Mouse (Mus musculus) heart, postnatal 10 days (tissue): ENCODE data around the gene Otud7a. TPM values are rescaled to one million over a fixed set of nuclear protein-coding genes. Genes with fewer than 3 reads are reported as not detected.
"Not testable (repeated sequence)": the region's sequence is repeated elsewhere in the genome, so short reads cannot be mapped to it uniquely, and the experiment has no call there.

Source experiments
- DNase-seq, 2 experiments: peaks; one replicate each; pipeline ENCODE4 v3.0.0; 2021
- intact Hi-C: fragments of 180-260 bp; cut with DNase I; formaldehyde crosslinking; loops from one replicate; pipeline ENCODE4 v1.15.1; 2025
- total RNA-seq, 2 experiments: library from RNA; stranded (reverse); gene quantifications; 2 replicates each; pipeline ENCODE4 v1.2.3; 2021

Otud7a gene
- total RNA-seq, 2 experiments from 2014 or later, result 0.12 to 0.22 TPM

DNA sequence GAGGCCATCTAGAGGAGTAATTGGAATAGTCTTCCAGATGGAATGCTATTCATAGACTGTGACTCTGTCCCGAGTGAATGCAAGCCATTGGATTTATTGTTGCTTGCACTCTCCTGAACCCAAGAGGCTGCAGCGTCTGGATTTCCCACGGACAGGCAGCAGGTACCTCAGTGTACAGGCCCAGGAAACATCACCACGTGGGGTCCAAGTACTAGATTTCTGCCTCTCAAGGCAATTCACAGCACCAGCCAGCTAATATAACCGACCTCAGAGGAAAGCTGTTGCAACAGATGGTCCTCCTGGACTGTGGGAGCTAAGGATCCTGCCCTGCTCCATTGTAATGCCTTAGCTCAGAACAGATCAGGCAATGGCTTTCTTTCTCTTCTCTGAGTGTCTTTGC, 111.8 kb downstream of the Otud7a start:
- DNase-seq, result no peak
- intact Hi-C loops, result no loop called here

DNA sequence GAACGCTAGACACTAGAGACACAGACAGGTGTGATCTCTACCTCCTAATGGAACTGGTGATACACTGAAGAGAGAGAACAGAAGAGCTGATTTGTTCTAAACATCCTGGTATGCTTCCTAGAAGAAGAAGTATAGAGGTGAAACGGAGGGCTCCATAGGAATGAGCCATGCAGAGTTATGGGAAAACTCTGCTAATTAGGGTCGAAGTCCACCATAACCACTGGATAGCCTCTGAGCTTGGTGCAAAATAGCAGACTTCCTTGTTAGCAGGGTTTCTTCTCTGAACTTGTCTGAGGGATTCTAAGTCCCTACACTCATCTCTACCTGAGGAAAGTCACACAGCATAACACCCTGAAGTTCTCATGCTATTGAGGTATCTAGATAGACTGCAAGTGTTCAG, 114.4 kb downstream of the Otud7a start:
- intact Hi-C loops, result no loop called here
- no peak for DNase-seq

DNA sequence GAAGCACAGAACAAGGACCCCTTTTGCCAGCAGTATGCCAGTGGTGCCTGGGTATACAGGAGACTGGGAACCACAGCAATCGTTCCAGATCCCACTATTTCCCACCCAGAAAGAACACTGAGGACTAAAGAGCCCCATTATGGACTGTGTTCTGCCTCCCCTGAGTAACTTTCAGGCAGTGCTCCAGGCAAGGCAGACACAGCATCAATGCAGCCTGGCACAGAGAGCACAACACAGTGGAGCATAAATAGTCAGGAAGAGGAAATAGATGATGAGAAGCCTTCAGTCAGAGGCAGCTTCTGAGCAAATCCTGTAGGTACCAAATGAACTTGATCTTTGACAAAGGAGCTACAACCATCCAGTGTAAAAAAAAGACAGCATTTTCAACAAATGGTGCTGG, 115.1 kb downstream of the Otud7a start:
- intact Hi-C loops, result no loop called here
- DNase-seq, result no peak

GRCm38 (mm10) chr7:63583310-63583709, 138.8 kb downstream of the Otud7a start:
- intact Hi-C loops, result no loop called here
- DNase-seq, result no peak

DNA sequence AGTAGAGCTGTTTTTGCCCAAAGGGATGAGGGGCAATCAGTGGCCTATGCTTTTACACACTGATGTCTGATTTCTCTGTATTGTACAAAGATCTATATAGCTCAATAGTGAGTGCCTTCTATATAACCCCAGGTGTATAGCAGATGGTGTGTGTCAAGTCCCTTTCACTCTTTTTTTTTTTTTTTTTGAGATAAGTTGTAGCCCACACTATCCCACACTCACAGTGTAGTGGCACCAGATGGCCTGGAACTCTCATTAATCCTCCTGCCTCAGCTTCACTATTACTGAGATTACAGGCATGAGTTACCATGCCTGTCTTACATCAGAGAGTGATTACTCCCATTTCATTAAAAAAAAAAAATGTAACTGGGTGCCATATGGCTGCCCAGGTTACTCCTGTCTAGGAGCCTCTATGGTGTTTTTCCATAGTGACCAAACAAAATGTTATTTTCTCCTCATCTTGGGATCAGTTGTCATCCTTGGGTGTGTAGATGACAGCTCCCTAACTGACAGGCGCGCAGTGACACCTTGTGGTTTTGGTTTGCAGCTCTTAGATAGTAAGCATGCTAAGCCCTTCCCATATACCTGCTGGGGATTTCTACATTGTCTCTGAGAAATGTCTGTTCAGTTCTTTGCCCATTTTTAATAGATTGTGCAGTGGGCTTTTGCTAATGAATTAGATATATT, 141.8 kb downstream of the Otud7a start:
- intact Hi-C loops, result no loop called here
- no peak for DNase-seq

GRCm38 (mm10) chr7:63590305-63590704, 145.8 kb downstream of the Otud7a start:
- intact Hi-C loops, result no loop called here
- no peak for DNase-seq

- intact Hi-C loops, result no loop called here
- DNase-seq, result no peak
These were observed 146.8 kb downstream of the Otud7a start for GRCm38 (mm10) chr7:63591322-63591721.

GRCm38 (mm10) chr7:63592061-63592460, 147.5 kb downstream of the Otud7a start:
- intact Hi-C loops, result no loop called here
- DNase-seq, result no peak

DNA sequence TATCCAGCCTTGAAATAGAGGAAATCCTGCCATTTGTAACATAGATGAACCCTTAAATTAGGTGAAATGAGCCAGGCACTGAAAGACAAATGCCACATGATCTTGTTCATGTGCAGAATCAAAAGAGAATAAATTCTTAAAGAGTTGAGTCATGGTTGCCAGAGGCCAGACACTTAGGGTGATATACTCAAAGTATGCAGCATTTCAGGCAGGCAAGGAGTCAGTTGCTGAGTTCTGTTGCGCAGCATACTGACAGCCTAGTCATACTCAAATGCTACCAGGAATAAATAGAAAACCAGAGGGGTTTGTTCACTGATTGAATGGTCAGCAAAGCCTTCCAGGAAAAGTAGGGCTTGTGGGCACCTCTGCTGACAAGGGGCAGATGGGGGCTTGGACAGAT, 160.3 kb downstream of the Otud7a start:
- no peak for DNase-seq
- intact Hi-C loops, result no loop called here

DNA sequence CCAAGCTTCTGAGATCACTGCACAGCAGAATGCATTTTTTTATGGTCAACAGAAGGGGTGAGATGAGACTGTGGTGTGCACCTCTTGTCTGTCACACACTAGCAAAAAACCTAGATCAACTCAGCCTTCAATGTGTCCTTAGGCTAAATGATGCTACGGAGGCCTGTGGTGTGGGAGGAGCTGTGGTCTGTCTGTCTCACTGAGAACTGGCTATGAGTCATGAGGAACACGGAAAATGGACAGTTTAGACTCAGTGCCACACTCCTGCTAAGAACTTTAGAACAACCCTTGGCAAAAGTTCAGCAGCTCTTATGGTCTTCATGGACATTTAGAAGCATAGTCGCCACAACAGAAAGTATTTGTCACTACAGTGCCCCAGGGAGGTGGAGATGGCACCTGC, 172.5 kb downstream of the Otud7a start:
- no peak for DNase-seq
- intact Hi-C loops, result no loop called here

GRCm38 (mm10) chr7:63620776-63621340, 176.3 kb downstream of the Otud7a start:
- no peak for DNase-seq

GRCm38 (mm10) chr7:63637651-63638050, 193.1 kb downstream of the Otud7a start:
- intact Hi-C loops, result no loop called here

More at GRCm38 (mm10) chr7:63620776-63621340, 176.3 kb downstream of the Otud7a start:
- intact Hi-C loops, result no loop called here

DNA sequence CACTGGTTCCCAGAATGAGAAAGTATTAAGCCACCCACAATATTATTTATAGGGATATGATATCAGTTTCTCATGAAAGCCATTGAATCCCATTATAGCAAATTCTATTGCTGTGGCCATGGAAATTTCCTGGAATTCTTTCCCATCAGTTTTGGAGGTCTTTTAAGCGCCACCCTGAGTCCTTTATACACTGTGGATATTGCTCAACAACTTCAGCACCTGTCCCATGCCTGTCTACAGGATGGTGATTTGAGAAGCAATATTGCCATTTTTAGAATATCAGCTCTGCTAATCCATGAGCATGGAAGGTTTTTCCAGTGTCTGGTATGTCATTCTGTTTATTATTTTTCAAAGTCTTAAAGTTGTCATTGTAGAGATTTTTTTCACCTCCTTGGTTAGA, 199.5 kb downstream of the Otud7a start:
- DNase-seq, result no peak
- intact Hi-C loops, result no loop called here

More at GRCm38 (mm10) chr7:63637651-63638050, 193.1 kb downstream of the Otud7a start:
- DNase-seq, result no peak

- intact Hi-C loops, result no loop called here
- DNase-seq, result no peak
These were observed 202.6 kb downstream of the Otud7a start for GRCm38 (mm10) chr7:63647136-63647535.

- intact Hi-C loops, result no loop called here
- no peak for DNase-seq
These were observed 215.7 kb downstream of the Otud7a start for GRCm38 (mm10) chr7:63660261-63660660.

- intact Hi-C loops, result no loop called here
- no peak for DNase-seq
These were observed 218.2 kb downstream of the Otud7a start for GRCm38 (mm10) chr7:63662757-63663156.

GRCm38 (mm10) chr7:63665496-63665895, 220.9 kb downstream of the Otud7a start:
- intact Hi-C loops, result no loop called here
- DNase-seq, result no peak

DNA sequence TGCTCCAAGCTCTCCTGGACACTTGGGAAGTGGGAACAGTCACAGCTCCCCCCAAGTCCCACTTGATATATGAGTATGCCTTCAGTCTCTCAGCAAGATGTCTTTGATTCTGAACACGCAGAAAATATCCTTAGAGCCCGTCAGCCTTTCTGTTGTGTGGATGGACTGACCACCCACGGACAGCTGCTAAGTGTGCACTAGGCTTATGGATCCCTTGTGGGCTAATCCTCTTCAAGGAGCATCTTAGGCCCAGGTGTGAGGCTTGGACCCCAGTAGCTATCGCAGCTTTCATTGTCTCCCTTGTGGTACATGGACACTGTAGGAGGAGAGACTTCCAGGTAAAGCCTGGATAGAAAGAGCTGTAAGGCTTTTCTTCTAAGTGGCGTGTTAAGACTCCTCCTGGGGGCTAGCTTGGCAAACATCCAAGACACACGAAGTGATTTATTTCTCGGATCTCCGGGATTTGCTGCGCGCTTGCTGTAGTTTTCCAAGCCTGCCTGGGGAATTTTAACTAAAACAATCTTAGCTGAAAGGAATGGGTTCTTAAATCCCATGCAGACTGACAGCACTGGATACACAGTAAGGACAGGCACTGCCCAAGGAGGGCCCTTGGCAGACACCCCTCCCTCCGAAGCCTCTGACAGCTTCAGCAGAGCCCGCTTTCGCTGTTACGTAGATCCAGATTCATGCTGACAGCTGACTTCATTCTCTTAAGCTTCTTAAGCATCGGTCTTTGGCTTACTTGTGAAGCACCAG, 223.6 kb downstream of the Otud7a start:
- intact Hi-C loops, result no loop called here
- no peak for DNase-seq

DNA sequence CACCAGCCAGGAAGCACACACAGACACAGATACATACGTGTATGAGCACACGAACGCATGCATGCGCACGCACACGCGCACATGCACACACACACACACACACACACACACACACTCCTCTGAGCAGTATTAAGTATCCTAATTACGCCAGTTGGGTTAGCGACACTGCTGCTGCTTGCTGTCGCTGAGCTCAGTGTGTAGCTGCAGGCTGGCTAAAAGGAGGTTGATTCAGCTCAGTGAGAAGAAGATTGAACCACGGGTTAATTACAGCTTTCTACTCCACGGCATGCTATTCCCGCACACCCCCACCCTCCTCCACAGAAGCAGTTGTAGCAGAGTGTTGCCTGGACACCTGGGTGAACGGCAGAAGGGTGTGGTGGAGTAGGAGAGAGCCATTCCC, 224.4 kb downstream of the Otud7a start:
- intact Hi-C loops, result no loop called here
- DNase-seq, result no peak

DNA sequence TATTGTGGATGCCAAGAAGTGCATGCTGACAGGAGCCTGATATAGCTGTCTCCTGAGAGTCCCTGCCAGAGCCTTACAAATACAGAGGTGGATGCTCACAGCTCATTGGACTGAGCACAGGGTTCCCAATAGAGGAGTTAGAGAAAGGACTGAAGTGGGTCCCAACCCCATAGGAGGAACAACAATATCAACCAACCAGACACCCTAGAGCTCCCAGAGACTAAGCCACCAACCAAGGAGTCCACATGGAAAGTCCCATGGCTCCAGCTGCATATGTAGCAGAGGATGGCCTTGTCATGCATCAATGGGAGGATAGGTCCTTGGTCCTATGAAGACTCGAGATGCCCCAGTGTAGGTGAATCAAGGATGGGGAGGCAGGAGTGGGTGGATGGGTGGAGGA, 226.4 kb downstream of the Otud7a start:
- not testable (repeated sequence) for DNase-seq
- intact Hi-C loops, result loop anchor here (5.0 kb wide), 1 partner anchor 349 kb away; no protein-coding TSS in a partner anchor

DNA sequence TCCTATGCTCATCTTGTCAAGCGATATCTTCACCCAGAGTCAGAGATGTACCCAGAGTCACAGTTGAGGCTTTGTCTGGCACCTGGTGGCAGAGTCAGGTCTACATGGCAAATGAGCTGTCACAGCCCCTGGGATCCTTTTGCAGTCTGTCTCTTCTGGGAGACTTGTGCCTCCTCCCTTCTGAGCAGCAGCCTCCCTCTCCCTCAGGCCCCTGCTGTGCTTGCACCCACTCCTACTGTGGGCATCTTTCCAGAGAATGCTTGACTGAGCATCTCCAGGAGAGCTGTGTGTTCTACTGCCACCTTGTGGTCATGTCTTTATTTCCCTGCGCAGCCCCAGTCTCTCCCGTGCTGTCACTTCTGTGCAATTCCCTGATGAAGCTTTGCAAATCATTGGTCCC, 227.4 kb downstream of the Otud7a start:
- DNase-seq, result peak; percentile 50 to 70
- intact Hi-C loops, result loop anchor here (5.0 kb wide), 1 partner anchor 350 kb away; no protein-coding TSS in a partner anchor

DNA sequence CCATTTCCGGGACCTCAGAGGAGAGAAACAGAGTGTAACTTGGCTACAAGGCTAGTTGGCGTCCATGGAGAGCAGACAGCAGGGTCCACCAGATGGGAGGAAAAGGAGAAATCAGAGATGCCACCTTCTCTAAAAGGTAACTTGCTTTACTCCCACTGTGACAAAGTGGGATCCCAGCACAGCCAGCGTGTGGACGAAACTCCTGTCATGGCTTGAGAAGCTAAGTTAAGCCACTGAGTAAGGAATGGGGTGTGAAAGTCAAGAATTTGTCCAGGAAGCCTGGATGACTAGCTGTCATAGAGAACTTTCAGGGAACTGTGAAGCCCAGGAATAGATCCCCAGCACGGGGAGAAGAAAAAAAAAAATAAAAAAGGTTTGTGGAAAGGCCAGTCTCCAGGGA, 232.1 kb downstream of the Otud7a start:
- DNase-seq, result no peak
- intact Hi-C loops, result no loop called here
